ENCODE assay signal across 12 mouse cellular contexts in the genomic region with DNA sequence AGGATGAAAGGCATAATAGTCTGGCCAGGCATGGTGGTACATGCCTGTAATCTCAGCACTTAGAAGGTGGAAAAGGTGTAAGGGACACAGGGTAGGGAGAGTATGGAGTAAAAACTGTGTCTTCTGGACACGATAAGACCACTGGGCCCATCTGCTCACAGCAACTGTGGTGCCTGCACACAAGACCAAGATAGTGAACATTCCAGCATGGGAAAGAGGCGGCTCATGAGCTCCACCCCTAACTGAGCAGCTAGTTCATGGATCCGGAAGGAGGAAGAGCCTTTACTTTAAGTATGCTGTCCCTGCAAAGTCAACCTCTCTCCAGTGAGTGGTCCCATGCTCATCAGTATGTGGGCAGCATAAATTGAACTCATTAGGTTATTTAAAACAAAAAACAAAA. TPM values are rescaled to one million over a fixed set of nuclear protein-coding genes. Genes with fewer than 3 reads are reported as not detected.
DNase-seq lines count a peak whose midpoint lies in the region; ATAC-seq and TF ChIP-seq lines count a peak whose summit lies in the region.
"Had no signal": no experiment of that assay in that cellular context is flagged by ENCODE, and none has a peak within 500 bp of the region (broad histone marks: within the 10 kb centered on the region; RNA-seq: fewer than 3 reads in every experiment).

No protein-coding gene starts in this region.

- in situ Hi-C loops in CH12.LX (cut with MboI; ENCODE audit: low pct_ligation_motif_present, low pct_unique_long_range_greater_than_20kb, low sequenced_read_pairs) = no loop called here

- ATAC-seq in forebrain, embryonic 13.5 days = no peak
- ATAC-seq in midbrain, embryonic 12.5 days (ENCODE audit: low FRiP score, low read depth) = no peak
- ATAC-seq: intestine, postnatal 0 days had no signal

- no peak for TF ChIP-seq RAD21 in CH12.LX (IDR thresholded peaks at IDR 0.05; ENCODE audit: low read depth, low read length)

- no peak for DNase-seq in CH12.LX (ENCODE audit: extremely low read depth)
- DNase-seq in right cerebral cortex, postnatal 36 days (ENCODE audit: low spot score in 2 of 2) = no peak
- DNase-seq in gastrocnemius, postnatal 10 days = no peak
- no peak for DNase-seq in right cerebral cortex, postnatal 10 days (ENCODE audit: low spot score in 2 of 2)
- DNase-seq: liver, embryonic 13.5 days had no signal

- H3K9me3 ChIP-seq in CH12.LX (replicated peaks; ENCODE audit: low read length) (no peaks in the 10 kb centered on the region), E14TG2a.4 (ENCODE audit: low read length) (no peaks in the 10 kb centered on the region)
- no peaks in the 10 kb centered on the region for H3K9me3 ChIP-seq in forebrain, embryonic 13.5 days (replicated peaks)
- H3K9me3 ChIP-seq in midbrain, embryonic 12.5 days = no peaks in the 10 kb centered on the region
- H3K9me3 ChIP-seq: G1E; liver, embryonic 13.5 days had no signal

- H3K4me2 ChIP-seq in CH12.LX (ENCODE audit: insufficient read depth, low read depth, poor library complexity, severe bottlenecking) = peak overlapping the region; percentile 87
- H3K4me2 ChIP-seq in forebrain, embryonic 13.5 days = peak overlapping the region; percentile 42
- no peak overlapping the region for H3K4me2 ChIP-seq in midbrain, embryonic 12.5 days (replicated peaks)
- H3K4me2 ChIP-seq: liver, embryonic 13.5 days had no signal

- no peak for TF ChIP-seq POLR2A in CH12.LX (IDR thresholded peaks at IDR 0.05; ENCODE audit: low read depth, low read length)

- no peak for TF ChIP-seq CTCF in CH12.LX (conservative IDR thresholded peaks at IDR 0.05 in 1 of 2, IDR thresholded peaks at IDR 0.05 in 1 of 2; ENCODE audit: low read depth in 2 of 2, low read length in 2 of 2)
- TF ChIP-seq CTCF in E14TG2a.4 (conservative IDR thresholded peaks at IDR 0.05; ENCODE audit: low read length) = no peak

- peak overlapping the region; percentile 99 for H3K9ac ChIP-seq in CH12.LX (ENCODE audit: insufficient read depth, low read depth)
- H3K9ac ChIP-seq in forebrain, embryonic 13.5 days = no peak overlapping the region
- no peak overlapping the region for H3K9ac ChIP-seq in midbrain, embryonic 12.5 days (replicated peaks)
- H3K9ac ChIP-seq: liver, embryonic 13.5 days had no signal

- WGBS in forebrain, embryonic 13.5 days = 79% methylated on average over 3 of the region's 3 CpGs
- WGBS in midbrain, embryonic 12.5 days = 78% methylated on average over 3 of the region's 3 CpGs

- H3K4me3 ChIP-seq in CH12.LX (replicated peaks in 1 of 3; ENCODE audit: low read depth in 2 of 3, low read length in 2 of 3, poor library complexity in 1 of 3) (peak overlapping the region in 2 of 3 experiments; percentile 60 to 74), E14TG2a.4 (replicated peaks; ENCODE audit: low read length) (peak overlapping the region; percentile 71)
- H3K4me3 ChIP-seq in forebrain, embryonic 13.5 days = no peak overlapping the region
- no peak overlapping the region for H3K4me3 ChIP-seq in midbrain, embryonic 12.5 days
- H3K4me3 ChIP-seq: liver, embryonic 13.5 days had no signal

- H3K36me3 ChIP-seq in CH12.LX (replicated peaks in 1 of 2; ENCODE audit: control insufficient read depth in 1 of 2, insufficient read depth in 1 of 2, low read length in 1 of 2) (peaks cover 11 to 12% of the 10 kb centered on the region in 2 experiments), E14TG2a.4 (ENCODE audit: insufficient read depth, low read length) (peaks cover 17% of the 10 kb centered on the region)
- H3K36me3 ChIP-seq in forebrain, embryonic 13.5 days (ENCODE audit: poor library complexity, severe bottlenecking) = no peaks in the 10 kb centered on the region
- no peaks in the 10 kb centered on the region for H3K36me3 ChIP-seq in midbrain, embryonic 12.5 days
- H3K36me3 ChIP-seq: G1E; liver, embryonic 13.5 days had no signal

- dilution Hi-C loops in CH12.LX (cut with MboI; ENCODE audit: extremely low pct_ligation_motif_present, extremely low pct_unique_long_range_greater_than_20kb, low sequenced_read_pairs) = no loop called here

- H3K79me2 ChIP-seq in CH12.LX (replicated peaks; ENCODE audit: control insufficient read depth, extremely low read depth, insufficient read depth, poor library complexity, severe bottlenecking) = peaks cover 23% of the 10 kb centered on the region

- peak overlapping the region; percentile 53; the same call in 1 of the 2 replicates for H3K27ac ChIP-seq in CH12.LX (ENCODE audit: insufficient read depth, low read depth)
- H3K27ac ChIP-seq in forebrain, embryonic 13.5 days = peak overlapping the region; percentile 97
- peak overlapping the region; percentile 96; the same call in 1 of the 2 replicates for H3K27ac ChIP-seq in midbrain, embryonic 12.5 days (replicated peaks)

- no peak for TF ChIP-seq EP300 in CH12.LX (IDR thresholded peaks at IDR 0.05; ENCODE audit: low read length)

- H3K27me3 ChIP-seq in CH12.LX (replicated peaks) = no peaks in the 10 kb centered on the region
- no peaks in the 10 kb centered on the region for H3K27me3 ChIP-seq in E14TG2a.4 (ENCODE audit: insufficient read depth, low read length)
- no peaks in the 10 kb centered on the region for H3K27me3 ChIP-seq in forebrain, embryonic 13.5 days
- no peaks in the 10 kb centered on the region for H3K27me3 ChIP-seq in midbrain, embryonic 12.5 days

- H3K4me1 ChIP-seq in CH12.LX (ENCODE audit: control insufficient read depth in 1 of 2, insufficient read depth in 2 of 2) (peaks cover 6 to 21% of the 10 kb centered on the region in 2 experiments), E14TG2a.4 (replicated peaks; ENCODE audit: low read depth, low read length) (peaks cover 73% of the 10 kb centered on the region)
- peaks cover 31% of the 10 kb centered on the region for H3K4me1 ChIP-seq in forebrain, embryonic 13.5 days
- H3K4me1 ChIP-seq in midbrain, embryonic 12.5 days = peaks cover 23% of the 10 kb centered on the region

TF ChIP-seq in CH12.LX, 34 proteins besides CTCF, POLR2A, EP300 and RAD21:
- TF ChIP-seq JUND (conservative IDR thresholded peaks at IDR 0.05; ENCODE audit: low read depth, low read length) = no peak
- 0 out of 2 replicates have a peak, but pooled peaks have one; percentile 11 for TF ChIP-seq ELF1 (IDR thresholded peaks at IDR 0.05; ENCODE audit: low read depth, low read length)

RNA-seq across cellular contexts. Expression of a gene that starts 15.7 kb away (rescaled TPM):
- total RNA-seq in CH12.LX (2012; rRNA removed) (14,448 and 18,409 TPM in 2 replicates), CH12.LX (2014; rRNA removed) (21,026 and 21,314 TPM in 2 replicates)
- 11,979 and 12,362 TPM in 2 replicates for polyA plus RNA-seq in CH12.LX (2012; ENCODE audit: insufficient read length, low read depth)
- polyA plus RNA-seq in forebrain, embryonic 13.5 days (2015; fragmentation: Nextera tagmentation; extraction: Ambion mirVana) = 4,108 and 4,123 TPM in 2 replicates
- 3,350 and 3,406 TPM in 2 replicates for polyA plus RNA-seq in midbrain, embryonic 12.5 days (2016; fragmentation: Nextera tagmentation; extraction: Ambion mirVana)
- total RNA-seq in gastrocnemius, postnatal 10 days (2021) = 1,000 to 10,000 TPM; 2,370 to 3,141 TPM

RNA-seq across cellular contexts. Expression of a gene that starts 56.1 kb away (rescaled TPM):
- total RNA-seq in CH12.LX (2012; rRNA removed) (0.46 and 0.55 TPM in 2 replicates), CH12.LX (2014; rRNA removed) (not detected in 2 replicates)
- polyA plus RNA-seq in CH12.LX (2012; ENCODE audit: insufficient read length, low read depth) = not detected in 2 replicates
- 0.65 and 0.97 TPM in 2 replicates for polyA plus RNA-seq in forebrain, embryonic 13.5 days (2015; fragmentation: Nextera tagmentation; extraction: Ambion mirVana)
- 0.98 and 1.2 TPM in 2 replicates for polyA plus RNA-seq in midbrain, embryonic 12.5 days (2016; fragmentation: Nextera tagmentation; extraction: Ambion mirVana)
- not detected for total RNA-seq in gastrocnemius, postnatal 10 days (2021)
- total RNA-seq: G1E; gastrocnemius, adult 18-20 months had no signal
- polyA plus RNA-seq: large intestine, adult 2 months had no signal

RNA-seq across cellular contexts. Expression of a gene that starts 56.7 kb away (rescaled TPM):
- total RNA-seq in CH12.LX (2012; rRNA removed) = 21.5 and 22.9 TPM in 2 replicates
- 21.5 and 22.5 TPM in 2 replicates for total RNA-seq in CH12.LX (2014; rRNA removed)
- polyA plus RNA-seq in CH12.LX (2012; ENCODE audit: insufficient read length, low read depth) = 13.8 and 14.2 TPM in 2 replicates
- polyA plus RNA-seq in forebrain, embryonic 13.5 days (2015; fragmentation: Nextera tagmentation; extraction: Ambion mirVana) = 24.9 and 26.1 TPM in 2 replicates
- polyA plus RNA-seq in midbrain, embryonic 12.5 days (2016; fragmentation: Nextera tagmentation; extraction: Ambion mirVana) = 23.6 and 25.7 TPM in 2 replicates
- 10 to 100 TPM; 15.3 to 16.4 TPM for total RNA-seq in gastrocnemius, postnatal 10 days (2021)

Comparison
In these comparisons a context has a peak if more than half of its experiments do, and no peak if none do; other contexts are left out.
1. H3K4me3 ChIP-seq: peak in CH12.LX (2 of 3) and E14TG2a.4 (single experiment); none in forebrain, embryonic 13.5 days (single experiment) and midbrain, embryonic 12.5 days (single experiment).
2. Peak in every context shown above with its lines, with median percentiles within 50 percentile points of each other: H3K27ac ChIP-seq.